Mouse (Mus musculus): Measurements from ENCODE around the gene Morn2.
"Not testable (repeated sequence)": the region's sequence is repeated elsewhere in the genome, so short reads cannot be mapped to it uniquely, and the experiment has no call there.

Gene Morn2

GRCm38 (mm10) chr17:80290074-80290657 is at the start of gene Morn2, which contains the start of gene Dhx57:
Gene Morn2 (plus strand): TSS chr17:80290203.
Gene Dhx57 (minus strand): TSS chr17:80290476.
- peak; percentile 98 for DNase-seq (ENCODE audit: low read depth)

DNA sequence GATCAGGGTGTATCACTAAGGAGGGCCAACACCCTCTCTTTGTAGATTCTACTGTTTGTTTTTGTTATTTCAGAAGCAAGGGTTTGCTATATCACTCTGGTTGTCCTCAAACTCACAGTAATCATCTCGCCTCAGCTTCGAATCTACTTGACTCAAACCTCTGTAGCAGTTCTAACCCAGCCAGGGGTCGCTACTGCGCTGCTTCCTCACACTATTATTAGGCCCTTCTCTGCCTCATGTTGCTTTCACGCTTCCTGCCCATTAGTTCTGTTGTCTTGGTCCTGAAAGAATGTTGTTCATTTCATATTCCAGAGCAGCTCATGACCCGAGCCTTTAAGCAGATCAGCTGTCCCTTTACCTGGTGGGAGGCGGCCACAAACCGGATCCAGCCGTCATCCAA is 48.4 kb upstream of the Morn2 start:
- no peak for DNase-seq (ENCODE audit: low read depth)

- no peak for DNase-seq (ENCODE audit: low read depth)
These were observed 46.9 kb upstream of the Morn2 start for GRCm38 (mm10) chr17:80243116-80243515.

DNA sequence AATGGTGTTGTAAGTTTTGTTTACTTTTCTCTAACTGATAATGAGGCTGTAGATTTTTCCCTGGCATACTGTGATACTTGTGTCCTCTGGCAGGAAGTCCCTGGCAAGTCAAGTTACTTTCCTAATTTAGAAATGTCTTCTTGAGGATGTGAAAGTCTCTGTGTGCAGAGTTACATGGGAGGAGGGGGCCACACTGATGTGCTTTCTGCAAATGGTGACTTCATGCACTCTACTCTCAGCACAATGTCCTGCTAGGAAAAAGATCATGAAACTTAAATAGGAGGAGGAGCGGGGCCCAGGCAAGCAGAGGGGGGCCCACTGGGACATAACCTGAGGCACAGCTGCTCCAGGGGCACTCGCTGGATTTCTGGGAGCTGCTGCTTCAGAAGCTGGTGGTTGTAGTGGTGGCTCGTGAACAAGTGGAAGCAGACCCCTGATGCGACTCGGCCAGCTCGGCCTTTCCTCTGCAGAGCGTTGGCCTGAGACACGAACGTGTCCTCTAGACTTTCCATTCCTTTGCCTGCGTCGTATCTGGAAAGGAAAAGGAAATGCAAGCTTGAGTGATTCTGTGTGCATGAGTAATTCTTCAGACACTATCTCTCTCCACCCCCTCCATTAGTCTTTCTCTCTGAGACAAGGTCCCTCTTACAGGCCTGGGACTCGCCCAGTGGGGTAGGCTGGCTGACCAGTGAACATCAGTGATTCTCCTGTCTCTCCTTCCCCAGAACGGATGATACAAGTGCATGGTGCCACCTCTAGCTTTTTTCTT is 37.1 kb upstream of the Morn2 start:
- no peak for DNase-seq (ENCODE audit: low read depth)

GRCm38 (mm10) chr17:80254421-80254820 is 35.6 kb upstream of the Morn2 start:
- DNase-seq (ENCODE audit: low read depth): peak; percentile 5

GRCm38 (mm10) chr17:80255208-80255607 is 34.8 kb upstream of the Morn2 start:
- DNase-seq (ENCODE audit: low read depth): peak; percentile 88

- no peak for DNase-seq (ENCODE audit: low read depth)
These were observed 22.9 kb upstream of the Morn2 start for GRCm38 (mm10) chr17:80267065-80267464.

DNA sequence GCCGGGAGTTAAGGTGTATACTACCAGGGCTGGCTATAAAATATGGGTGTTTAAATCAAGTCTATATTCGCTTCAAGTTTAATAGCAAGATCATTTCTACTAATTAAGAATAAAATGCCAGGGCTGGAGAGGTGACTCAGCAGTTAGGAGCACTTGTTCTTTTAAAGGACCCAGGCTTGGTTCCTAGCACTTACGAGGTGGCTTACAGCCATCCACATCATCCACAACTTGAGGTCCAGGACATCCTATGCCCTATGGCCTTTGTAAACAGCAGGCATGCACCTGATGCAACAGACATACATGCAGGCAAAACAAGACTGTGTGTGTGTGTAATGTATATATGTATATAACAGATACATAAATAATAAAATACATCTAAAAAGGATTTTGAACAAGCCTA is 21.9 kb upstream of the Morn2 start:
- no peak for DNase-seq (ENCODE audit: low read depth)

- DNase-seq (ENCODE audit: low read depth): not testable (repeated sequence)
These were observed 19.4 kb upstream of the Morn2 start for GRCm38 (mm10) chr17:80270622-80271021.

- no peak for DNase-seq (ENCODE audit: low read depth)
These were observed 11.7 kb upstream of the Morn2 start for GRCm38 (mm10) chr17:80278255-80278654.

DNA sequence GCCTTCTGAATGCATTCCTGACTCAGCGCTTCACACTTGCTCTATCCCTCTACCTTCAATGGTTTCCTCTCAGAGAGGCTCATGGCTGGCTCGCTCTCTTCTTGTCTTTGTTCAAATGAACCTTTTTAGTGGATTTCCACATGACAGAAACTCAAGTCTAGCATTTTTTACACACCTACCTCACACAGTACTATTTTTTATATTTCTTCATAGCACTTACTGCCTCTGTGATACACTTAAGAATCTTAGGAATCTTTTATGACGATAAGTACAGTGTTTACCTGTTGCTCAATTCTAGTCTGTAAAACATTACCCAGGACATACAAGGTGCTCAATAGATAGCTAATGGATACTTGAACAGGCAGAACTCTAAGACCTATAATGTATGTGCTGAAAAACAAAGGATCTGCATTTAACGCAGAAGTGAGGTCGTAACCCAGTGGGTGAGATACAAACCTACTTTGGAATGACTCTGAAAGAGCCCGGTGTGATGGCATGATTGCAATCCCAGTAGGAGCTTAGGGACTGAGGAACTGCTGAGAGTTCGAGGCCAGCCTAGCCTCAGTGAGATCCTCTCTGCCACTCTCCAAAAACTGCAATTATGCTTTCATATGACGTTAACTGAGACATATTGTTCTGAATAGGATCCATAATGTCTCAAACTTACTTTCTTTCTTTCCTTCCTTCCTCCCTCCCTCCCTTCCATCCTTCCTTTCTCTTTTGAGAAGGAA is 10.5 kb upstream of the Morn2 start:
- no peak for DNase-seq (ENCODE audit: low read depth)

DNA sequence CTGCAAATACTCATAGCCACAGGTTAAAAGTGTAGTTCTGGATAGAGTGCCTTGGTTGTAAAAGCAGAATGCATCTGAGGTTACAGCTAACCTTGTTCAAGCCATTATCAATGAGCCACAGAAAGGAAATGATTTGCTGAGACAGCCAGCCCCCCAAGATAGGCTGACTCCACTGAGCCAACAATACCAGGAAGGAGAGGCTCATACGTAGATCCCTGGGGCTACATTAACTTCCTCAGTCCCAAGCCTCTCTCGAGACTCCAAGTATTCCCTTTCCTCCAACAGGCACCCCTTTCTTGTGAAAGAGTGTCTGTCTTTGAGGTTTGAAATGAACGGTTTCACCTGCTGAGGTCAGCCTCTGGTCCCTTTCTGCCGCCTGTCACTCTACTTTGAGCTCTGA is 5.6 kb upstream of the Morn2 start:
- DNase-seq (ENCODE audit: low read depth): no peak

GRCm38 (mm10) chr17:80288012-80288411 is 2.0 kb upstream of the Morn2 start:
- no peak for DNase-seq (ENCODE audit: low read depth)

- DNase-seq (ENCODE audit: low read depth): peak; percentile 55
These were observed 526 bp upstream of the Morn2 start for GRCm38 (mm10) chr17:80289280-80290073.

DNA sequence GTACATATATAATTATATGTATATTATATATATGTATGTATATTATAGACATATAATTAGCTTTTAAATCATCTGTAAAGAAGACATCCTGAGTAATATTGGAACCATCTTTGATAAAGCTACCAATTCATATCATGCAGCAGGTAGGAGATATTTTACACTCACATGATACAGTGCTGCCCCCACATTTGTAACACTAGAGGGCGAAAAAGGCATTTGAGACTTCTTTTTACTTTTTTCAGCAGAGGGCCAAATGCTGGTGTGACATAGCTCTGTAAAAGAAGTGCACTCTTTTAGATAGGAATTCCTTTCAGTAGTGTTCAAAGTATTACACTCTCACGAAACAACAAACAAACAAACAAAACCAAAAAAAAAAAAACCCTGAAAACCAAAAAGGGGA is 1.1 kb downstream of the Morn2 start:
- DNase-seq (ENCODE audit: low read depth): peak; percentile 83

GRCm38 (mm10) chr17:80295258-80295657 is 5.3 kb downstream of the Morn2 start:
- no peak for DNase-seq (ENCODE audit: low read depth)

DNA sequence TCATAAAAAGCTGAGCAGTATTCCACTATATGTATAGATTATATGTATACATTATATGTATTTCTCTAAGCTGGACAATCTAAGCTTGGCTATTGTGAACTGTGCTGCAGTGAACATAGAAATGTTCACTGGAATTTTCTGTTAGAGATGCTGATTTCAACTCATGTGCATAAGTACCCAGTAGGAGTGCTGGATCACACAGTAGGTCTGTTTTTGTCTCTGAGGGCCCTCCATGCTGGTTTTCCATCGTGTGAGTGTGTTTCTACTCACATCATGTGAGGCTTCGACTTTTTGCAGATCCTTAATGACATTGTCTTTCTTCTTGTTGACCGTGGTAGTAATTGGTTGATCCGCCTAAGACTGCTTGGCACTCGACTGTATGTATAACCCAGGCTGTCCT is 8.8 kb downstream of the Morn2 start:
- DNase-seq (ENCODE audit: low read depth): no peak

GRCm38 (mm10) chr17:80307251-80307650 is 17.2 kb downstream of the Morn2 start, which contains the start of gene Arhgef33:
Gene Arhgef33 (plus strand): TSS chr17:80307407.
- no peak for DNase-seq (ENCODE audit: low read depth)

GRCm38 (mm10) chr17:80311761-80312160 is 21.8 kb downstream of the Morn2 start:
- DNase-seq (ENCODE audit: low read depth): peak; percentile 80

- DNase-seq (ENCODE audit: low read depth): no peak
These were observed 22.4 kb downstream of the Morn2 start for GRCm38 (mm10) chr17:80312405-80312804.

DNA sequence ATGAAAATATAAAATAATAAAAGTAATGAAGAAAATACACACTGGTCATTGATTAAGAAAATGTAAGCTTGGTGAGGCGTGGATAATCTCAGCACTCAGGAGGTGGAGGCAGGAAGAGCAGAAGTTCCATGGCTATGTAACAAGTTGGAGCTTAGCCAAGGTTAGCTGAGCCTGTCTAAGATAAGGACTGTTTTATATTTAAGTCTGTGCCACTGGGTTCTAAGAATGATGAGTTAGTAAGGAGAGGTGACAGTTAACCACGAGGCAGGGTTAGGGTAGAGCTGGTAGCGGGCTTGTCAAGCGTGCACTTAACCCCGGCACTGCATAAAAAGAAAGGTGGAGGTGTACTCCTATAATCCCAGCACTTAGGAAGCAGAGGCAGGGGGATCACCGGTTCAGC is 32.2 kb downstream of the Morn2 start:
- no peak for DNase-seq (ENCODE audit: low read depth)

DNA sequence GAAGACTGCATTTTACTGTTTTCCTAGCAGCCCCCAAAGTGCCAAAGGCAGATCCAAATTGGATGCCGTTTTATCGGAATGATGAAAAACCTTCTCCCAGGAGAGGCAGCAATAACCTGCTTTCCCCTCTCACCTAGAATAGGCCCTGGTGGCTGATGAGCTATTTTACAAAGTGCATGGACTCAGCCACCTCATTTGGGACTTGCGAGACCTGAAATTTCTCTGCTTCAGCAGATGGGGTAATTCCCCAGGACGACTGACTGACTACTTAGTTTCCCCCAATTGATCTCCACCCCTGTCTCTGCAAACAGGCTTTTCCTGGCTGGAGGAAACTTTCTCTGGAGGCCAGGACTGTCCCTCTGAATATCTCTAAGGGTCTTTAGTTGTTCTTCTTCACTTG is 33.0 kb downstream of the Morn2 start:
- DNase-seq (ENCODE audit: low read depth): no peak

Measured in NIH3T3 (cell line).